Mouse (Mus musculus) kidney, embryonic 14.5 days (tissue): Measurements from ENCODE around the gene Rps6kb2. TPM values are rescaled to one million over a fixed set of nuclear protein-coding genes. Genes with fewer than 3 reads are reported as not detected.

Experiments used
- ATAC-seq: fragments of 200-750 bp; cut with Nextera tagmentation; 2 replicates; pipeline ENCODE4 v1.8.0; 2017; ENCODE audit warnings: moderate number of reproducible peaks, mild to moderate bottlenecking, moderate TSS enrichment, moderate library complexity; ENCODE audit not compliant: low FRiP score, low TSS enrichment
- H3K27ac ChIP-seq: fragments of 300-500 bp; sonication (generic); 2 replicates; pipeline ENCODE4 v1.5.1; 2014; ENCODE audit warnings: low read depth, mild to moderate bottlenecking, low read length, moderate library complexity, mixed read lengths
- H3K27me3 ChIP-seq: fragments of 300-500 bp; sonication (generic); 2 replicates; pipeline ENCODE4 v1.6.1; 2014; ENCODE audit warnings: mild to moderate bottlenecking, low read length; ENCODE audit not compliant: control insufficient read depth, insufficient read depth
- H3K36me3 ChIP-seq: fragments of 300-500 bp; sonication (generic); 2 replicates; pipeline ENCODE4 v1.6.1; 2014; ENCODE audit warnings: low read length, mixed read lengths; ENCODE audit not compliant: control insufficient read depth, insufficient read depth
- H3K4me1 ChIP-seq: fragments of 300-500 bp; sonication (generic); 2 replicates; pipeline ENCODE4 v1.6.1; 2014; ENCODE audit warnings: low read length, mixed read lengths; ENCODE audit not compliant: control insufficient read depth, insufficient read depth
- H3K4me2 ChIP-seq: fragments of 300-500 bp; sonication (generic); replicated peaks from 2 replicates; pipeline ENCODE4 v1.6.1; 2014; ENCODE audit warnings: low read depth, mild to moderate bottlenecking, low read length
- H3K4me3 ChIP-seq: fragments of 300-500 bp; sonication (generic); 2 replicates; pipeline ENCODE4 v1.5.1; 2014; ENCODE audit warnings: mild to moderate bottlenecking, low read length
- H3K9ac ChIP-seq: fragments of 300-500 bp; sonication (generic); 2 replicates; pipeline ENCODE4 v1.6.1; 2014; ENCODE audit warnings: low read depth, mild to moderate bottlenecking, low read length, moderate library complexity
- H3K9me3 ChIP-seq: fragments of 300-500 bp; sonication (generic); 2 replicates; pipeline ENCODE4 v1.6.1; 2016; ENCODE audit warnings: low read length; ENCODE audit not compliant: control insufficient read depth
- WGBS: fragments of 180-500 bp; shearing (Covaris S2); extraction: QIAGEN DNeasy Blood & Tissue Kit; methylation state at CpG from one replicate; pipeline ENCODE4 v1.1.7; 2014; 5-methylcytosine and 5-hydroxymethylcytosine counted together
- polyA plus RNA-seq: library from polyadenylated mRNA; unstranded; fragments of >200 nt; fragmentation: Nextera tagmentation; extraction: Ambion mirVana; gene quantifications from 2 replicates; pipeline ENCODE4 v1.2.1, GENCODE M21; 2014

Gene Rps6kb2
- polyA plus RNA-seq, 1 experiment from 2014 or later: 42.0 TPM

DNA sequence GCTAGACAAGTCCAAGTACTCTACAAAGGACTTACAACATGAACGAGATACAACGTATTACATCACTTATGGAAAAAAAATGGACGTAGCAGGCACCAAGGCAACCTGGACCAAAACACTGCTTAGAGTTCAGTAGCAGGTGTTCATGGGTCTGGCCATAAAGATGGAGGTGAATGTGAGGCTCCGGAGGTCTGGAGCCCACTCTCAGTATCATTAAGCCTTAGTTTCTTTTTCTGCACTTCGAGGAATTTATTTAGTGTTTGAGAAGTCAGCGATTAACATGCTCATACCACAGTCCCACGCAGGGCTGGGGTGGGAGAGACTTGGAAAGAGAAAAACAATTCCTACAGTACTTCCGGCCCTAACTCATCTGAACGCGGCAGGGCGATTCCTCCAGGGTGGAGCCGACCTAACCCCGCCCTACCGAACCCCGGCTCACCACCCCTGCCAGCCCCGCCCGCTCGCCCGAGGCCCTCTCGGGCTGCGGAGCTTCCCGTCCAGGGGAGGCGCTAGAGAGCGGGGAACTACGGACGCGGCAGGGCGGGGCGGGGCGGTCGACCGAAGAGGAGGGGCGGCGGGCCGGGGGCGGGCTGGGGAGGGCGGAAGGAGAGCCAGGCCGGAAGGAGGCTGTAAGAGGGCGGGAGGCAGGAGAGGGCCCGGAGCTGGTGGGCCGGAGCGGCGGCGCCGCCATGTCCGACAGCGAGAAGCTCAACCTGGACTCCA is 28.5 kb upstream of the Rps6kb2 start, which contains the start of gene Ppp1ca:
Ppp1ca (plus strand) TSS at position 538 of the 723 bp plus-strand sequence.
- peak within 1 kb of the TSS; percentile 97 for H3K4me3 ChIP-seq
- peak within 1 kb of the TSS; percentile 98 for H3K27ac ChIP-seq
- ATAC-seq: peak; percentile 93
- peak within 1 kb of the TSS; percentile 97 for H3K9ac ChIP-seq
- H3K4me1 ChIP-seq: peaks cover 29% of the 10 kb centered on the region
- no peaks in the 10 kb centered on the region for H3K27me3 ChIP-seq
- 4% methylated on average over 41 of the region's 47 CpGs for WGBS
- H3K36me3 ChIP-seq: peaks cover 37% of the 10 kb centered on the region
- H3K4me2 ChIP-seq: peak within 1 kb of the TSS; percentile 93
- no peaks in the 10 kb centered on the region for H3K9me3 ChIP-seq

DNA sequence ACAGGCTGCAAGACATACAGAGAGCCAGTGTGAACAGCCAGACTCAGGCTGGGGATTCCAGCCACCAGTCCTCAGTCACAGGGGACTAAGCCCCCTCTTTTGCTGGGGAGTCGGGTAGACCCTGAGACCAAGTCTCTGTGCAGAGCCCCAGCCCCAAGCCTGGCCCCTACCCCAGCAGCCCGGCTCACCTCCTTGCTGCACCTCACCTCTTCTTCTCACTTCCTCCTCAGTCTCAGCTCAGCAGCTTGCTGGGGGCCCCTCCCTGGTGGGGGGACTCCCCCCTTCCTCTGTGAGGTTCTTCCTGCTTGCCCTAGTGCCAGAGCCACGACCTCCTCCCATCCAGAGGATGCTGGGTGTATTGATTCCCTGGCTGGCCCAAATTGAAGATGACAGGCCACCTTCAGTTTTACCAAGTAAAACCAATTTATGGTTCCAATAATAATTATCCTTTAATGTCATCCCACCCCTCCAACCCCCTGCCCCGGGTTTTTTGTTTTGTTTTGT is 27.7 kb upstream of the Rps6kb2 start, which contains the start of gene Tbc1d10c:
Tbc1d10c (minus strand) TSS at position 454 of the 504 bp plus-strand sequence.
- H3K27ac ChIP-seq: peak within 1 kb of the TSS; percentile 98
- ATAC-seq: no peak
- peak within 1 kb of the TSS; percentile 93 for H3K4me2 ChIP-seq
- no peaks in the 10 kb centered on the region for H3K27me3 ChIP-seq
- H3K9me3 ChIP-seq: no peaks in the 10 kb centered on the region
- peaks cover 22% of the 10 kb centered on the region for H3K4me1 ChIP-seq
- WGBS: 34% methylated on average over 4 of the region's 4 CpGs
- peaks cover 30% of the 10 kb centered on the region for H3K36me3 ChIP-seq
- peak within 1 kb of the TSS; percentile 97 for H3K4me3 ChIP-seq
- H3K9ac ChIP-seq: peak within 1 kb of the TSS; percentile 97

DNA sequence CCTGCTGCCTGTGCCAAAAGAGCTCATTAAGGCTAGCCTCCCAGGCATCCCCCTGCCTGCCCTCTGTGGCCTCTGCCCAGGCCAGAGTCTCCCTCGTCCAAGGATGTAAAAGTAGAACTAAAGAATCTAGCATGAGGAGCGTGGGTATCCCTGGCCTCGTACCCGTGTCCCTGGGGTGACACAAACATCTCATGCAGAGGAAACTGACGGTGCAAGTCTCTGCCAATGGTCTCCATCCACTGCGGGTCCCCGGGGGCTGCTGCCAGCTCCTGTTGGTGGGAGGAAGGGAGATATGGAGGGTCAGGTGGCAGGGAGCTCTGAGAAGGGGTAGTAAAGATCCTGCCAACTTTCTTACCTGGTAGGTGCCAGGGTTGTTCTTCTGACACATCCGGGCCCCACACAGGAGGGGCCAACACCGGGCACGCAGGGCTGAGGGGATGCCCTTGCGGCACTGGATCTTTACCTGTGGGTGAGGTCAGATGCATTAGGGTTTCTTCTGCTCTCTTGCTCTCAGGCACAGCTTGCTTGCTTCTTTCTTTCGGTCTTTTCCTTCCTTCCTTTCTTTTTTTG is 26.0 kb upstream of the Rps6kb2 start:
- H3K27me3 ChIP-seq: no peaks in the 10 kb centered on the region
- no peak overlapping the region for H3K4me2 ChIP-seq
- peaks cover 30% of the 10 kb centered on the region for H3K4me1 ChIP-seq
- no peak overlapping the region for H3K4me3 ChIP-seq
- no peak overlapping the region for H3K27ac ChIP-seq
- peaks cover 13% of the 10 kb centered on the region for H3K36me3 ChIP-seq
- WGBS: 84% methylated on average over 12 of the region's 12 CpGs
- H3K9ac ChIP-seq: no peak overlapping the region
- ATAC-seq: no peak
- H3K9me3 ChIP-seq: no peaks in the 10 kb centered on the region

DNA sequence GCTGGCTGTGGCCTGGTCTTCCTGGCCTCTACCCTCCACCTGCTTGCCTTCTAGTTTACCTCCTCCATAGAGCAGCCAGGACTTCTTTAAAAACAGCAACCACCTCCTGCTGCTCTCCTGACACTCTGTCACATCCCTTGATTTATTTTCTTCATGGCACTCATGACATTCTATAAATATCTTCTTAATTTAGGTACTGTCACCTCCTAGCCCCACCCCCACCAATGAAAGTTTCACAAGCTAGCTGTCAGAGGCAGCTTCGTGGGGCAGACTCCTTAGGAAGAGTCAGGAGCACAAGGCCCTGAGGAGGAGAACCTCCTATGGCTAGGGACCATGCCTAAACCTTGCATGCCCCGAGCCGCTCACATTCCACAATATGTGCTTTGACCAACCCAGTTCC is 24.1 kb upstream of the Rps6kb2 start:
- H3K36me3 ChIP-seq: no peaks in the 10 kb centered on the region
- no peak for ATAC-seq
- WGBS: 50% methylated on average over 3 of the region's 3 CpGs
- no peaks in the 10 kb centered on the region for H3K9me3 ChIP-seq
- H3K4me2 ChIP-seq: no peak overlapping the region
- H3K4me3 ChIP-seq: no peak overlapping the region
- no peaks in the 10 kb centered on the region for H3K27me3 ChIP-seq
- no peak overlapping the region for H3K27ac ChIP-seq
- H3K9ac ChIP-seq: no peak overlapping the region
- peaks cover 17% of the 10 kb centered on the region for H3K4me1 ChIP-seq

DNA sequence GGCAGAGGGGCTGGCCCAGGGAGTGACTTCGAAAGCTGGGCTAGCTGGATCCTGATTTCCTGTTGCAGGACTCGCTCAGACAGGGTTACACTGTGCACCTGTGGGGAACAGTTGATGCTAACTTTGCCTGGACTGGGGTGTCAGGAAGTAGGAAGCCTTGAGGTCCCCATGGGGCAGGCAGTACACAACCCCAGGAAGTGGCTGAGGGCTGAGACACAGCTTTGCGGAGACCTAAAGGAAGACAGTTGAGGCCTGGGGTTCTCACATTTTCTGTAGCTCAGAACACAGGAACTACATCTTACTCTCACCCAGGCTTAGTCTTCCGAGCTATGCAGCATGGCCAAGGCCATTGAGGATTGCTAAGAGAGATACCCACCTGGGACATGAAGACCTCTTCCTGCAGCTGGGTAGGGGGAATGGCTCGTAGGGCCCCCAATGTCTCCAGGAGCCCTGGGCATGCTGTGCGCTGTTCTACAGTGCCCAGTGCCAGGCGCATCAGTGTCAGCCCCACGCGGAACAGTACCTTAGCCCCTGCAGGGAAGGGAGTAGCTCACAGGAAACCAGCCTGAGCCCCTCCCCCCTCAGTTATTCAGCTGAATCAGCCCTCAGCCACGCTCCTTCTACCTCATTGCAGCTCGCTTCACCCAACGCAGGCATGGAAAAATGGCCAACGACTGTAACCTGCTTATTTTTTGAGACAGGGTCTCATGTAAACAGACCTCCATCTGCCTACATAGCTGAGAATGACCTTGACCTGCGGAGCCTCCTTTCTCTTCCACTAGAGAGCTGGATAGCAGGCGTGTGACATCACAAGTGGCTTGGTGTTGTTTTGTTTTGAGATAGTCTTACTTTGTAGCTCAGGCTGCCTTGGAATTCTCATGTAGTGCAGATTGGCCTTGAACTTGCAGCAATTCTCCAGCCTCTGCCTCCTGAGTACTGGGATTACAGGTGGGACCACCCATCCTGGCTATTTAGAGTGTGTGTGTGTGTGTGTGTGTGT is 22.1 kb upstream of the Rps6kb2 start:
- Histone ChIP-seq H3K36me3 (no peaks in the 10 kb centered on the region), H3K9ac (no peak overlapping the region), H3K9me3 (no peaks in the 10 kb centered on the region), H3K27ac (peak overlapping the region; percentile 42; the same call in 1 of the 2 replicates), H3K4me3 (no peak overlapping the region), H3K27me3 (no peaks in the 10 kb centered on the region), H3K4me2 (no peak overlapping the region), H3K4me1 (peaks cover 12% of the 10 kb centered on the region)
- 45% methylated on average over 15 of the region's 15 CpGs for WGBS
- peak; percentile 50; the same call in 1 of the 2 replicates for ATAC-seq

DNA sequence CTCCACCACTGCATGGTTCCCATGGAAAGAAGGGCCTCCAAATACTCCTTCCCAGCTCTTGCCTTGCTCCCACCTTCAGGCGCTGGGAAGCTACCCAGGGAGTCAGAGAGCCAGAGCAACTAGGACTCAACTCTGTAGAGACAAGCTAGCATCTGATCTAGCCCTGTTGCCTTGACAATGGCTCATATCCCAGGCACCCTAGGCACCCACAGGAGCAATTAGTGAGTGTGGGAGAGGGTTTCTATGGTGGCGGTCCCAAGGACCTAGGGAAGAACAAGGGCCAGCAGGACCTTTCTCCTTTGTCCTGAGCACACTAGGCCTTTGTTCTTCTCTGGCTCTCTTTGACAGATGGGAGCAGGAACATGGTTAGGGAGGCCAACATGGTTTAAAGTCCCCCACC is 20.5 kb upstream of the Rps6kb2 start:
- H3K9me3 ChIP-seq: no peaks in the 10 kb centered on the region
- ATAC-seq: no peak
- H3K4me1 ChIP-seq: peaks cover 12% of the 10 kb centered on the region
- no peak overlapping the region for H3K27ac ChIP-seq
- no peaks in the 10 kb centered on the region for H3K36me3 ChIP-seq
- no peaks in the 10 kb centered on the region for H3K27me3 ChIP-seq
- no peak overlapping the region for H3K4me3 ChIP-seq
- 90% methylated on average over 2 of the region's 2 CpGs for WGBS
- no peak overlapping the region for H3K9ac ChIP-seq
- no peak overlapping the region for H3K4me2 ChIP-seq

DNA sequence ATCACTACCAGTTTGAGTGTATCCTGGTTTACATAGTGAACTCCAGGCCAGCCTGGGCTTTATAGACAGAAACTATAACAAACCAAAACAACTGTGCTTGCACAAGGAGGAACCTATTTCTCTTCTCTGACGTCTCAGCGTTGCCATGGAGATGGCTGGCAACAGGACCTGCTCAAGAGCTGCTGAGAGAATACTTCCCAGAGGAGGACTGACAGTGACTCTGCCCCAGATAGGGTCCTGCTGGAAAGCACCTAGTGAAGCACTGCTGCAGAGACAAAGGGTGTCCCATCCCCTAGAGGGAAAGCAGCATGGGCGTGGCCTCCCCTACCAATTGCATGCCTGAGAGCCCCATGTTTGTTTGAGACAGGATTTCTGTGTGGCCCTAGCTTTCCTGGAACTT is 18.7 kb upstream of the Rps6kb2 start:
- Histone ChIP-seq H3K9ac (no peak overlapping the region), H3K4me1 (peaks cover 12% of the 10 kb centered on the region), H3K27me3 (no peaks in the 10 kb centered on the region), H3K4me3 (no peak overlapping the region), H3K27ac (no peak overlapping the region), H3K9me3 (no peaks in the 10 kb centered on the region), H3K4me2 (no peak overlapping the region), H3K36me3 (no peaks in the 10 kb centered on the region)
- peak; percentile 32; the same call in 1 of the 2 replicates for ATAC-seq
- WGBS: 53% methylated on average over 3 of the region's 3 CpGs

DNA sequence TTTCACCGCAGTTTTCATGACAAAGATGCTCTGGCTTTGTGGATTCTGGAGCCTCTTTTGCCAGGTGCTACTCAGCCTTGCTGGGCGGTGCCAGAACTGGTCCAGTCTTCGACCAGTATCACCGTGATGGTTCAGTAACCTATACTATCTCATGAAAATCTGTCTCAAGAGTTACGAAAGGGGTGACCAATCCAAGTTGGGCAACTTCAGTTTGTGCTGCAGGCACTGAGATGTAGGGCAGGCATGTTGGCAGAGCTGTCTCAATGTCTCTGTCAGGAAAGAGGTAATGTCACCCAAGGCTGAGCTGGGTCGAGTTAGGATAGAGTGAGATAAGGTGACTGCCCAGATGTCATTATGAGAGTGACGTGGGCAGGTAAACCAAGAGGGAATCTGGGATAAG is 17.3 kb upstream of the Rps6kb2 start:
- 85% methylated on average over 7 of the region's 7 CpGs for WGBS
- no peaks in the 10 kb centered on the region for H3K36me3 ChIP-seq

More for the DNA sequence above, 17.3 kb upstream of the Rps6kb2 start:
- Histone ChIP-seq H3K4me3 (no peak overlapping the region), H3K4me2 (no peak overlapping the region), H3K27ac (no peak overlapping the region), H3K27me3 (0 out of 2 replicates have a peak, but pooled peaks cover 3% of the 10 kb centered on the region), H3K9me3 (no peaks in the 10 kb centered on the region), H3K9ac (no peak overlapping the region), H3K4me1 (peaks cover 15% of the 10 kb centered on the region)
- no peak for ATAC-seq
